Mouse (Mus musculus): ENCODE results near the gene Tpm1. TPM values are rescaled to one million over a fixed set of nuclear protein-coding genes. Genes with fewer than 3 reads are reported as not detected.

Tpm1 gene
- polyA plus RNA-seq, 1 experiment: 2,470 TPM

DNA sequence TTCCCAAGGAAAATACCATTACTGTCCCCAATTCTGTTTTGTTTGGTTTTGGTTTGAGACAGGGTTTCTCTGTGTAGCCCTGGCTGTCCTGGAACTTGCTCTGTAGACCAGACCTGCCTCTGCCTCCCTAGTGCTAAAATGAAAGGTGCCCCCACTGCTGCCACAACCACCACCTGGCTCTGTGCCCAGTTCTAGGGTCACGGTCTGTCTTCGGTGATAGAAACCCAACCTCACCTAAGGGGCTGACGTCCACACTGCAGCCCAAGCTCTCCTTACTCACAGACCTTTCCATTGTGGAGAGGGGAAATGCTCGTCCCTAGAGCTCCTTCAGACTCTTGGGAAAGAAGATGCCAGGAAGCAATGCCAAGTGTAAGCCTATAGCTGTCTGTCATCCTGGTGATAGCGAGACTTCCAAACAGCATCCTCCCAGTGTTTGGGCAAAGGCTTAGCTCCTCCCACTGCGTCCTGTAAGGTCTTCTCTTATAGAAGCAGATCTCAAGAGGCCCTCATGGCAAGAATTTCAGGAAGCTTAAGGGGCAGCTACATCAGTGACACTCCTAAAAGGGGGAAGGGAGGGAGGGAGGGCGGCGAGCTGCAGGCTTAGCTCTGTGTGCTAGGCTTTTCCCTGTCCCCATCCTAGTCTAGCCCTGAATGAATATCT is 57.3 kb downstream of the Tpm1 start:
- Histone ChIP-seq H3K27ac (ENCODE audit: insufficient read depth, low read length) (peak overlapping the region; percentile 71; the same call in 1 of the 2 replicates), H3K4me3 (ENCODE audit: insufficient read depth, low read length) (no peak overlapping the region), H3K4me1 (ENCODE audit: control insufficient read depth, insufficient read depth, low read length) (peaks cover 19% of the 10 kb centered on the region)
- no peak for TF ChIP-seq POLR2A (IDR thresholded peaks at IDR 0.05; ENCODE audit: low read depth, low read length)
- TF ChIP-seq CTCF (IDR thresholded peaks at IDR 0.05; ENCODE audit: borderline replicate concordance, insufficient read depth, low read length): no peak

GRCm38 (mm10) chr9:66991021-66991749 is 58.0 kb downstream of the Tpm1 start:
- H3K27ac ChIP-seq (ENCODE audit: insufficient read depth, low read length): peak overlapping the region; percentile 100
- H3K4me3 ChIP-seq (ENCODE audit: insufficient read depth, low read length): no peak overlapping the region
- peaks cover 19% of the 10 kb centered on the region for H3K4me1 ChIP-seq (ENCODE audit: control insufficient read depth, insufficient read depth, low read length)
- TF ChIP-seq CTCF (IDR thresholded peaks at IDR 0.05; ENCODE audit: borderline replicate concordance, insufficient read depth, low read length) (no peak), POLR2A (IDR thresholded peaks at IDR 0.05; ENCODE audit: low read depth, low read length) (no peak)

- peaks cover 19% of the 10 kb centered on the region for H3K4me1 ChIP-seq (ENCODE audit: control insufficient read depth, insufficient read depth, low read length)
- peak overlapping the region; percentile 100 for H3K27ac ChIP-seq (ENCODE audit: insufficient read depth, low read length)
- TF ChIP-seq CTCF (IDR thresholded peaks at IDR 0.05; ENCODE audit: borderline replicate concordance, insufficient read depth, low read length): no peak
- TF ChIP-seq POLR2A (IDR thresholded peaks at IDR 0.05; ENCODE audit: low read depth, low read length): no peak
- no peak overlapping the region for H3K4me3 ChIP-seq (ENCODE audit: insufficient read depth, low read length)
Observed at GRCm38 (mm10) chr9:66990046-66990445, 59.2 kb downstream of the Tpm1 start.

DNA sequence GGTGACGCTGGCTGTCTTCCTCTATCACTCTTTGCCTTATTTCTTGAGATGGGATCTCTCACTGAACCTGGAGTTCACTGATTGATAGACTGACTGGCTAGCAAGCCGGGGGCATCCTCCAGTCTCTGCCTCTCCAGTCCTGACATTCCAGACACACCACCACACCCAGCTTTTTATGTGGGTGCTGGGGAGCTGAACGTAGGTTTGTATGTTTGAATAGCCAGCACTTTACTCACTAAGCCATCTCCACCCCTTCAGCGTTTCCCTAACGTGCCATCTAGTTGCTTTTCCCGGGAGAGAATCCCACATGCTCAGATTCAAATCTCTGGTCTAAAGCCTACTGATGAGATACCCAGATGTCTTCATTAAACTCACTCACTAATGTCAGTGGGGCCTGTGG is 59.6 kb downstream of the Tpm1 start:
- peak overlapping the region; percentile 100 for H3K27ac ChIP-seq (ENCODE audit: insufficient read depth, low read length)
- no peak overlapping the region for H3K4me3 ChIP-seq (ENCODE audit: insufficient read depth, low read length)
- H3K4me1 ChIP-seq (ENCODE audit: control insufficient read depth, insufficient read depth, low read length): peaks cover 19% of the 10 kb centered on the region
- no peak for TF ChIP-seq CTCF (IDR thresholded peaks at IDR 0.05; ENCODE audit: borderline replicate concordance, insufficient read depth, low read length)
- no peak for TF ChIP-seq POLR2A (IDR thresholded peaks at IDR 0.05; ENCODE audit: low read depth, low read length)

DNA sequence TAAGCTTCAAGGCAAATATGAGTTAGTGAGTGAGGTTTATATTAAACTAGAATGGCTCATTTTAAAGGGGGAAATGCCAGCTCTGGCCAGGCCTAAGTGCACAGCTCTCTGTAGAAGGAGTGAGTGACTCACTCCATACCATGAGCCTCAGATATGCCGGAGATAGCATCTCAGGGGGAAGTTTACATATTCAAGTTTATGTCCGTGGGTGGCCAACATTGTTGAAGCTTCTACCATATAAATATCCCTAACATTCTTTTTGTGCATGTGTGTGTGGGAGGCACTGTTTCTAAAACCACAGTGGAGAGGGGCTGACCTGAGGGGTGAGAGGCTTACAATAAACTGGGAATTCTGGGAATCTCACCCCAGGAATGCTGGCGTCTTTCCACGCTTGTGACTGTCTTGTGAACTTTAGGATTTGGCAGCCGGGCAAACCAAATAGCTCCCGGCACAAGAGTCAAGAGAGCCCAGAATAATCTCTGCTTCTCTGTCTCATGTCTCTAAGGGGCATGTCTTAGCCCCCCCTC is 60.3 kb downstream of the Tpm1 start:
- Histone ChIP-seq H3K4me3 (ENCODE audit: insufficient read depth, low read length) (no peak overlapping the region), H3K4me1 (ENCODE audit: control insufficient read depth, insufficient read depth, low read length) (peaks cover 19% of the 10 kb centered on the region), H3K27ac (ENCODE audit: insufficient read depth, low read length) (peak overlapping the region; percentile 100)
- no peak for TF ChIP-seq CTCF (IDR thresholded peaks at IDR 0.05; ENCODE audit: borderline replicate concordance, insufficient read depth, low read length)
- no peak for TF ChIP-seq POLR2A (IDR thresholded peaks at IDR 0.05; ENCODE audit: low read depth, low read length)

DNA sequence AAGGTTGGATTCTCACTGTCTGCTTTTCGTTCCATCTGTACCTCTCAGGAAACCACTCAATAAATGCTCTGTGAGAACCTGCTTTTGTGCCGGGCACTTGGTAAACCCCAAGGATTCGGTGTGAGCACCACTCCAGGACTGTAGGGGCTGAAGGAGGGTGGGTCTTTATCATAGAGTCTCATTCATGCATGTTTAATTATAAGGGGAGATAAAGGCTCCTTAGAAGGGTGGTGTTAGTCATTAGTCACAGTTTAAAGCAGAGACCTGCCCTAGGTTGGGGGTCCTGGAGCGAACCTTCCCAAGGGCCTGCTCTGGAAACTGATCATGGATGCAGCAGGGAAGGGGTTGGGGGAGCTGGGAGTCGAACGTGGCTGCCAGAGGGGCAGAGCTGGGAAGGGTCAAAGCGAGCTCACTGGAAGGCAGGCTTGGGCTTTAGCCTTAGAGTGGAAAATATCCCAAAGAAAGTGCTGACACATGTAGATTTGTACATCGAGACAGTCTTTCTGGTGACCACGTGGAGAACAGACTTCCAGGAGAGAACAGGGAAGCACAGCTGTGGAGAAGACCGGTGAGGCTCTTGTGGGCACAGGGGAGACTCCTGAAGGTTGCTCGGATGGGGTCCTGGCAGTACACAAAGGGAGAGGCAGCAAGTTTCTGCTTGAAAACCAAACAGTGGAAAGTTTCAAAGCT is 60.9 kb downstream of the Tpm1 start:
- Histone ChIP-seq H3K4me3 (ENCODE audit: insufficient read depth, low read length) (no peak overlapping the region), H3K27ac (ENCODE audit: insufficient read depth, low read length) (peak overlapping the region; percentile 100), H3K4me1 (ENCODE audit: control insufficient read depth, insufficient read depth, low read length) (peaks cover 19% of the 10 kb centered on the region)
- no peak for TF ChIP-seq CTCF (IDR thresholded peaks at IDR 0.05; ENCODE audit: borderline replicate concordance, insufficient read depth, low read length)
- no peak for TF ChIP-seq POLR2A (IDR thresholded peaks at IDR 0.05; ENCODE audit: low read depth, low read length)

DNA sequence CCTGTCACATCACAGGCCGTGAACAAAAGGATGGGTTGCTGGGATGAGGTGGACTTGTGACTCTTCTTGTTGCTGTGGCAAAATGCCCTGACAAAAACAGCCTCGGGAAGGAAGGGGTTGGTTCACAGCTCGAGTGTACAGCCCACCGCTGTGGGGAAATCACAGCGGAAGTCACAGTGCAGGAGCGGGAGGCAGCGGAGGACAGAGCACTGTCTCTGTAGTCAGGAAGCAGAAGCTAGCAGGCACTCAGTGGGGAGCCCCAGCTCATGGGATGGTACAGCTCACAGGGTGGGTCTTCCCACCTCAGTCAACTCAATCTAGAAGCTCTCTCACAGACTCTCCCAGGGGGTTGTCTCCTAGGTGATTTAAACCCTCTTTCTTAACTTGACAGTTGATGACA is 63.8 kb downstream of the Tpm1 start:
- Histone ChIP-seq H3K4me3 (ENCODE audit: insufficient read depth, low read length) (no peak overlapping the region), H3K27ac (ENCODE audit: insufficient read depth, low read length) (no peak overlapping the region), H3K4me1 (ENCODE audit: control insufficient read depth, insufficient read depth, low read length) (peaks cover 13% of the 10 kb centered on the region)
- TF ChIP-seq CTCF (IDR thresholded peaks at IDR 0.05; ENCODE audit: borderline replicate concordance, insufficient read depth, low read length) (no peak), POLR2A (IDR thresholded peaks at IDR 0.05; ENCODE audit: low read depth, low read length) (no peak)

DNA sequence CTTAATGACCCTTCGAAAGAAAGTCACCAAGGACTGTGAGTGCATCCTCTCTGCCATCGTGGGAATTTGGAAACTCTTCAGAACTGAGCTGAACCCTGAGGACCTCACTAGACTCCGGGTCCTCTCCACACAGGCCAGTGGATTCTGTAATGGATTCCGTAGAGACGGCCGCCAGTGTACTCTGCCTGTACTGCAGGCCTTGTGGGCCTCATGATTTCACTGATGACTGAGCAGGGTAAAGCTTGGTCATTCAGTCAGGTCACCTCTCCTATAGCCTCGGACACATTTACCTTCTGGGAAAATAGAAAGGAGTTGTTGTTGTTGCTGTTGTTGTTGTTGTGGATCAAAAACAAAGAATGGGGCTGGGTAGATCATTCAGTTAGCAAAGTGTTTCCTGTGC is 67.1 kb downstream of the Tpm1 start:
- H3K4me1 ChIP-seq (ENCODE audit: control insufficient read depth, insufficient read depth, low read length): peaks cover 3% of the 10 kb centered on the region; the same call in 1 of the 2 replicates
- H3K4me3 ChIP-seq (ENCODE audit: insufficient read depth, low read length): no peak overlapping the region
- TF ChIP-seq CTCF (IDR thresholded peaks at IDR 0.05; ENCODE audit: borderline replicate concordance, insufficient read depth, low read length) (no peak), POLR2A (IDR thresholded peaks at IDR 0.05; ENCODE audit: low read depth, low read length) (no peak)
- no peak overlapping the region for H3K27ac ChIP-seq (ENCODE audit: insufficient read depth, low read length)

DNA sequence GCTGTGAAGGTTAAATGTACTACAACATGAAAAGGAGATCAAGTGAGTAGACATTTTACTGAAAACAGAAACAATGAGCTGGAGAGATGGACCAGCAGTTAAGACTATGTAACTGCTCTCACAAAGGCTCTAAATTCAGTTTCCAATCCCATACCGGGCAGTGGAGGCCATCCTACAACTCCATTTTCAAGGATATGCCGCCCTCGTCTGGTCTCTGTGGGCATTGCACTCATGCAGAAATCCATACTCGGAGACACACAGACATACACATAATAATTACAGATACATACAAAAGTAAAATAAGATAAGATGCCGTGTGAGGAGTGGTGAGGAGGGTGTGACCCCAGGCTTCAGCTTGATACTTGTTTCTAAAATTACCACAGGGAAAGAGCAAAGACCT is 68.7 kb downstream of the Tpm1 start:
- Histone ChIP-seq H3K4me3 (ENCODE audit: insufficient read depth, low read length) (no peak overlapping the region), H3K4me1 (ENCODE audit: control insufficient read depth, insufficient read depth, low read length) (no peaks in the 10 kb centered on the region), H3K27ac (ENCODE audit: insufficient read depth, low read length) (no peak overlapping the region)
- TF ChIP-seq POLR2A (IDR thresholded peaks at IDR 0.05; ENCODE audit: low read depth, low read length): no peak
- TF ChIP-seq CTCF (IDR thresholded peaks at IDR 0.05; ENCODE audit: borderline replicate concordance, insufficient read depth, low read length): peak; percentile 49; the same call in 1 of the 2 replicates
